Mouse (Mus musculus) adrenal gland, postnatal 14 days (tissue): ENCODE measurements at regions not wholly inside any gene's neighbourhood (a gene's known extent, or its start where the extent isn't known, plus 50 kb on each side); places are given as distances from the start of the nearest gene placed in this dataset.

Source experiments
- DNase-seq: peaks from one replicate; pipeline ENCODE4 v3.0.0; 2021; ENCODE audit warnings: mixed read lengths

GRCm38 (mm10) chr9:101649816-101650215 is 211.8 kb upstream of the 9630041A04Rik start:
- no peak for DNase-seq

DNA sequence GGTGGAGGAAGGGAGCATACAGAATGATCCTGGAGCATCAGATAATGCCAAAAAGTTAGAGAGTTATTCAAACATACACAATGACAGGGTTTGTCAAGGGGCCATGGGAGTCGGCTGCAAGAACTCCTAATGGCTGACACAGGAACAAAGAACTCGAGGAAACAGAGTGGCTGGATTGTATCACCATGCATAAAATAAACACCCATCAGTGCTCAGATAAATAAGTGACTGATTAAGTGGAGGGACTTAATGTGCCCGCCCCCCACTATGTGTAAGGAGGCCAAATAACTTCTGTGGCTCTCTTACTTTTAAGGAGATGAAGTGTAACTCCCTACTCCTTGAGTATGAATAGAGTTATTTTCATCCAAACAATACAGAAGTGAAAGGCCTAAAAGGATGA is 220.1 kb upstream of the 9630041A04Rik start:
- no peak for DNase-seq

- DNase-seq, result no peak
Observed at GRCm38 (mm10) chr9:101640598-101640997, 221.0 kb upstream of the 9630041A04Rik start.

GRCm38 (mm10) chr9:101616261-101616660 is 245.4 kb upstream of the 9630041A04Rik start:
- no peak for DNase-seq

- no peak for DNase-seq
Observed at GRCm38 (mm10) chr9:101615176-101615575, 246.5 kb upstream of the 9630041A04Rik start.

DNA sequence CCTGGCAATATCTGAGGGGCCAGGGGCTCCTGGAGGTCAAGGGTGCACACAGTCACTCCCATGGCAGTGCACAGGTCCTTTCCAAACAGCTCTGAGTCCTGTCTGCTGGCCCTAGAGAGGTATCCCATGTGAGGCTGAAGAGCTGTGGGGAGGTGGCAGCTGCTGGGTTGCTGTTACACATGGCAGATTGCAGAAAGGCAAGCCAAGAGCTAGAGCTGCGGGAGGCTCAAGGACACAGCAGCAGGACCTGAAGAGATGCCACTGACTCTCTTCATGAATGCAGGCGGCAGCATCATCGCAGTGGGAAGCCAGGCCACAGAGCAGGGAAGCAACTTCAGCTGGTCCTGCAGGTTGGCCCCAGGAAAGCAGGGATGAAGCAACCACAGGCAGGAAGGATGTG is 247.7 kb upstream of the 9630041A04Rik start:
- DNase-seq, result no peak

DNA sequence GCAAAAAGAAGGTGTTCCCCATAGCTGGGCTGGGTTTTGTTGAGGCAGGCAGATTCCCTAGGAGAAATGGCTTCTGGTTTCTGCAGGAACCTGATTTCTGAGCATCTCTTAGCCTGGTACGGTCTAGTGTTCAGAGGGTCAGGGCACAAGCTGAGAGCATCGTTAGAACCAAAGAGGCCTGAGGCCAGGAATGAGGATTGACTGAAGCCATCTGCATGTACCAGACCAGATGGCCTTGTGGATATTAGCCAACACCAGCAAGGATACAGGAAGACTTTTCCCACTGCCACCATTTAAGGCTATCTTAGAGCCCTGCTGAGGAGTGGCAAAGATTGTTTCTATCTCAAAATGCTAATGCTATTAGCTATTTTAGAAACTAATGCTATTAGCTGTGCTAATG is 248.2 kb upstream of the 9630041A04Rik start:
- DNase-seq, result peak; percentile 7

- DNase-seq, result no peak
Observed at GRCm38 (mm10) chr9:101612971-101613370, 248.7 kb upstream of the 9630041A04Rik start.

DNA sequence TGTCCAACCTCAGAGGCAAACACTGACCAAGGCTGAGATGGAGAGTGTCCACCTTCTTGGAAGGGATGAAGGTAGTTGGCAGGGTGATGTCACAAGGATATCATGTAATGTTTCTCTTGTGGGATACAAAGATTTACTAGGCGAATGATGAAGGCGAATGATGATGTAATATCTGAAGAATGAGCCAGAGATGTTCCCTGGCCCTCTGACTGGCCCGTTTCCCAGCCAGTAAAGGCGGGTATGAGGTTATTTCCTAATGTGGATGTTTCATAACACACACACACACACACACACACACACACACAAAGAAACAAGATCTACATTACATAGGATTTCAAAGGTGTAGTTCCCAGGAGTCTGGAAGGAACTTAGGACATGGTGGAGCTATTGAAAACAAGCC is 249.1 kb upstream of the 9630041A04Rik start:
- peak; percentile 10 for DNase-seq

GRCm38 (mm10) chr9:101611481-101611880 is 250.2 kb upstream of the 9630041A04Rik start:
- DNase-seq, result no peak

GRCm38 (mm10) chr9:101610806-101611443 is 250.7 kb upstream of the 9630041A04Rik start:
- no peak for DNase-seq

GRCm38 (mm10) chr9:101610338-101610737 is 251.3 kb upstream of the 9630041A04Rik start:
- DNase-seq, result no peak

- DNase-seq, result no peak
Observed at GRCm38 (mm10) chr9:101602799-101603198, 258.8 kb upstream of the 9630041A04Rik start.

- no peak for DNase-seq
Observed at GRCm38 (mm10) chr9:101596898-101597297, 264.7 kb upstream of the 9630041A04Rik start.

DNA sequence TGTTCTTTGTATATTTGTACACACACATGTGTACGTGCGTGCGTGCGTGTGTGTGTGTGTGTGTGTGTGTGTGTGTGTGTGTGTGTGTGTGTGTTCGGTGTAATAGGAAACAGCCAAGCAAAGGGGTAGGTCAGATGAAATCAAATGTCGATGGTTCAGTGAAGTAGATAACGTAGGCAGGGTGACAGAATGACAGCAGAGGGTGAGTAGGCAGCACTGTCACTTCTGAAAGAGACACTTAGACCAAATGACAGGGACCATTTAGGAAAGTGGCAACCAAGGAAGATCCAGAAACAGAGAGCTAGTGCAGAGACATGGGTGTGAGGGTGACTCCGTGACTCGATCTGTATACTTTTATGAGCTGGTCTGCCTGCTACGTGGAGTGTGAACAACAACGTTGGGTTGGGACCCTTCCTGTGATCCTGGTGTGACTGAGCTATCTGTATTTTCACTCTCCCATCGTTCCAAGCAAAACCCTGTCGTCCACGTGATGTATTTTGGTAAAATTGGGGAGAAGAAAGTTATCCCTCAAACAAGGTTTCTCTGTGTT is 266.5 kb upstream of the 9630041A04Rik start:
- no peak for DNase-seq

GRCm38 (mm10) chr9:101592621-101593020 is 269.0 kb upstream of the 9630041A04Rik start:
- no peak for DNase-seq

- no peak for DNase-seq
Observed at GRCm38 (mm10) chr9:101591681-101592080, 270.0 kb upstream of the 9630041A04Rik start.

- DNase-seq, result peak; percentile 27
Observed at GRCm38 (mm10) chr9:101590310-101590709, 271.3 kb upstream of the 9630041A04Rik start.

- no peak for DNase-seq
Observed at GRCm38 (mm10) chr9:101581064-101581463, 280.6 kb upstream of the 9630041A04Rik start.

DNA sequence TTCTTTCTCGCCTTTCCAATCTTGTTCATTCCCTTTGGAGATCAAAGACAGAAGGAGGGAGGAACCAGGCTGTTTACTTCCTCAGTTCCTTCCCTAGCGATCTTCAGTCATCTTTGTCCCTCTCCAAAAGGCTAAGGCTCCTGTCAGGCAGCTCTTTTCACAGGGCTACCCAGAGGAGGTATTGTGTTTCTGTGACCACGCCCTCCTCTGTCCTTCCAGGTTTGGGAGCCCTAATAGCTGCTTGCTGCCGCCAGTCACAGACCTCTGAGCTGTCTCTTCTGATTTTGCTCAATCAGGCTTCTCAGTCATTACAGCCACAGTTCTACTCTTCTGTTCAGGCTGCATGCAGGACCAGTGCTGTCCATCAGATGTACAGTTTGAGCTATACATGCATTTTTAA is 290.9 kb upstream of the 9630041A04Rik start:
- no peak for DNase-seq

DNA sequence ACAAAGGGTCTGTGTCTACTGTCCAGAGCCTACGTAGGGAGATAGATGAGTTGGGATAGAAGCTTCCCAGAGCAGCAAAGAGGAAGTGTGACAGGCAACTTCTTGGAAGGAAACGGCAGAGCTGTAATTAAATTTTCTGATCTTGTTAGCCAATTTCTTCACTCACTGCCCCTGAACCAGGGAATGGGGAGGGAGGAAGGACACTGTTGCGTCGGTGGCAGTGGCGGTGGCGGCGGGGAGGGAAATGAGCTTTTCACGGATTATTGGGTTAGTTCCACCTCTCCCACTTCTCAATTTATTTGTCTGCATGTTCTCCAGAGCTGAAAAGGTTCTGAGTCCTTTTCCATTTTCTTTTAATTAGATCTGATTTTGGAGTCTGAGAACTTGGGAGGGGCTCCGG is 298.4 kb upstream of the 9630041A04Rik start:
- no peak for DNase-seq

DNA sequence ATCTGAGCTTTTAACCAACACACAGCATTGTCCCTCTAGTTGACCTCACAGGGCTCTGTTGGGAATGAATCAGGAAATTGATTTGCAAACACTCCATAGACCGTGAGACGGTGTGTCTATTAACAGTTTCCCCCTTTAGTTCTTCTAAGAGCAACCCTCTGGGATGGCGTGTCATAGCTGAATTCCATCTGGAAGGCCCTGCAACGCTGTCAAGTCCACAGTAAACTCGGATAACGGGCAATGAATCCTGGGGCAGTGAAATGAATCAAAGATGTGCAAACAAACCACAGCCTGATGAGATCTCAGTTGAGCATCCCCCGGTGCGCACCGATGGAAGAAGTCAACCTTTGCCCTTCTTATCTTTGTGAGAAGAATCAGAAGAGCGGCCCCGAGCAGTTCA is 302.3 kb upstream of the 9630041A04Rik start:
- no peak for DNase-seq

DNA sequence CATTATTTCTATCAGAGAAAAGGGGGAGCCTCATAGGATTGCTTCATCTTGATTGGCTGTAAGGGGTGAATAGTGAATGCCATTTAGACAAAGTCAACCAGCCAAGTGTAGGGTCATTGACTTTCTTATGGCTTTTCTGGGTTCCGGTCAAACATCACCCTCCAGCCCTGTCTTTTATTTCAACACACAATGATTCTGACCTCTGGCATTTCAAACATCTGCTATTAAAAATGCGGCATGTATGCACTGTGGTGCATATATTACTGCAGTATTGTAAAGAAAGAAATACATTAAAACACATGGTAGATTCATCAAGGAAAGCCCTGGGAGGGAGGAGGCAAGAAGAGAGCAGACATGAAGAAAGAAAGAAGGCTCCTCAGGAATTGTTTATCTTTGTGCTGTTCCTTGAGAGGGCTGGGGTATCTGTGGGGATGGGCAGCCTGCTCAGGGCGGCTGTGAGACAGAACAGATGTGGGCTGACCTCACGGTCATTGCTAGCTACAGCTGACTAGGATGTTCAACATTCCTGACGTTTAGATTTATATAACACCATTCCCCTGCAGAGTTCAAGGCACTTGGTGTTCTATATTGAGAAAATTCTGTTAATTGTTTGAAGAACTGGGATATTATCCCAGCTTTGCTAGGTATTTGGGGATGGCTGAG is 303.5 kb upstream of the Ppp2r3a start:
- DNase-seq, result no peak

GRCm38 (mm10) chr9:101552789-101553188 is 301.2 kb upstream of the Ppp2r3a start:
- no peak for DNase-seq
